Mouse (Mus musculus): ENCODE data around the gene Ube2d3.

- TF ChIP-seq CTCF (IDR thresholded peaks at IDR 0.05; ENCODE audit: low read depth), result no peak
- TF ChIP-seq EP300 (IDR thresholded peaks at IDR 0.05; ENCODE audit: low read depth), result no peak
Observed at GRCm38 (mm10) chr3:135480767-135481166, 42.8 kb downstream of the Ube2d3 start.

Data from liver, postnatal 0 days (tissue).